Mouse (Mus musculus): Measurements from ENCODE around the gene Gm20388.

- TF ChIP-seq CTCF (IDR thresholded peaks at IDR 0.05; ENCODE audit: extremely low read depth, insufficient read depth, low read length) (no peak), POLR2A (IDR thresholded peaks at IDR 0.05; ENCODE audit: extremely low read depth, insufficient read depth, low read length) (no peak)
Observed at GRCm38 (mm10) chr8:121360001-121360400, 1449.4 kb downstream of the Gm20388 start.

Measured in cortical plate, adult 2 months (tissue).